ENCODE assay signal across 27 mouse cellular contexts in genomic region chr3:156929677-156930440, GRCm38 (mm10).
A peak's percentile ranks its signal among the peaks of the same experiment; 100 is the strongest.
DNase-seq lines count a peak whose midpoint lies in the region; ATAC-seq and TF ChIP-seq lines count a peak whose summit lies in the region.
"Had no signal": no experiment of that assay in that cellular context is flagged by ENCODE, and none has a peak within 500 bp of the region (broad histone marks: within the 10 kb centered on the region; RNA-seq: fewer than 3 reads in every experiment).

No protein-coding gene starts in this region.

- peak in 1 of 2 experiments; percentile 72 for DNase-seq in cerebellum, adult 2 months
- no peak for DNase-seq in cerebellum, adult 11 months
- no peak for DNase-seq in lung, embryonic 14.5 days
- no peak for DNase-seq in lung, adult 18-20 months
- peak; percentile 68 for DNase-seq in retina, postnatal 1 day
- no peak for DNase-seq in frontal cortex, postnatal 10 days (ENCODE audit: low spot score in 2 of 2)
- DNase-seq: adrenal gland, postnatal 10 days; adrenal gland, postnatal 36 days; B cell, adult 2 months; cerebellum, adult 8-10 months; forebrain, postnatal 0 days; gastrocnemius, postnatal 25 days; heart, adult 18-20 months; heart, postnatal 10 days; heart, postnatal 4 days had no signal

- ATAC-seq in lung, embryonic 14.5 days (ENCODE audit: insufficient read depth): 0 out of 2 replicates have a peak, but pooled peaks have one; percentile 33
- ATAC-seq: forebrain, embryonic 14.5 days; hindbrain, postnatal 0 days; inflammation-experienced regulatory T-cells, adult 6 months; intestine, embryonic 16.5 days; Patski had no signal

- peak overlapping the region; percentile 67 for H3K27ac ChIP-seq in cerebellum, adult 2 months (ENCODE audit: insufficient read depth, low read length)
- H3K27ac ChIP-seq in lung, embryonic 14.5 days (ENCODE audit: low read depth): no peak overlapping the region
- H3K27ac ChIP-seq: embryonic facial prominence, embryonic 12.5 days; embryonic facial prominence, embryonic 15.5 days; heart, embryonic 15.5 days; hindbrain, embryonic 14.5 days; hindbrain, postnatal 0 days had no signal

- 24% methylated on average over 2 of the region's 2 CpGs for WGBS in cerebellum, adult 2 months
- WGBS in lung, embryonic 14.5 days: 67% methylated on average over 2 of the region's 2 CpGs

- no peak overlapping the region for H3K4me3 ChIP-seq in cerebellum, adult 2 months (replicated peaks; ENCODE audit: insufficient read depth, low read depth, low read length)
- H3K4me3 ChIP-seq in lung, embryonic 14.5 days (ENCODE audit: low read depth, low read length): no peak overlapping the region
- H3K4me3 ChIP-seq: embryonic facial prominence, embryonic 12.5 days; embryonic facial prominence, embryonic 15.5 days; heart, embryonic 12.5 days; heart, embryonic 15.5 days had no signal

- TF ChIP-seq CTCF in cerebellum, adult 2 months (IDR thresholded peaks at IDR 0.05; ENCODE audit: borderline replicate concordance, insufficient read depth, low read depth, low read length): no peak
- TF ChIP-seq CTCF in lung, embryonic 14.5 days (IDR thresholded peaks at IDR 0.05; ENCODE audit: low read depth): no peak

- H3K9ac ChIP-seq in lung, embryonic 14.5 days: no peak overlapping the region
- H3K9ac ChIP-seq: embryonic facial prominence, embryonic 12.5 days; embryonic facial prominence, embryonic 15.5 days; forebrain, postnatal 0 days; heart, embryonic 12.5 days; heart, embryonic 15.5 days; hindbrain, embryonic 14.5 days had no signal

- no peak overlapping the region for H3K4me2 ChIP-seq in lung, embryonic 14.5 days
- H3K4me2 ChIP-seq: embryonic facial prominence, embryonic 12.5 days; embryonic facial prominence, embryonic 15.5 days; heart, embryonic 12.5 days; heart, embryonic 15.5 days; hindbrain, embryonic 14.5 days had no signal

- no peaks in the 10 kb centered on the region for H3K9me3 ChIP-seq in lung, embryonic 14.5 days (ENCODE audit: low read depth, low read length)
- H3K9me3 ChIP-seq: embryonic facial prominence, embryonic 12.5 days; embryonic facial prominence, embryonic 15.5 days; heart, embryonic 12.5 days; heart, embryonic 15.5 days had no signal

- no peak for TF ChIP-seq POLR2A in cerebellum, adult 2 months (IDR thresholded peaks at IDR 0.05; ENCODE audit: borderline replicate concordance, insufficient read depth, low read length)

- H3K4me1 ChIP-seq in cerebellum, adult 2 months (ENCODE audit: control insufficient read depth, insufficient read depth, low read length): peaks cover 50% of the 10 kb centered on the region
- H3K4me1 ChIP-seq in lung, embryonic 14.5 days (ENCODE audit: insufficient read depth): no peaks in the 10 kb centered on the region; the same call in 1 of the 2 replicates
- H3K4me1 ChIP-seq: embryonic facial prominence, embryonic 12.5 days; heart, embryonic 15.5 days had no signal

- no peaks in the 10 kb centered on the region for H3K36me3 ChIP-seq in lung, embryonic 14.5 days (ENCODE audit: insufficient read depth)
- H3K36me3 ChIP-seq: embryonic facial prominence, embryonic 12.5 days; embryonic facial prominence, embryonic 15.5 days; G1E; heart, embryonic 12.5 days; heart, embryonic 15.5 days had no signal

- no peaks in the 10 kb centered on the region for H3K27me3 ChIP-seq in cerebellum, adult 2 months (ENCODE audit: control insufficient read depth, insufficient read depth, low read length)
- H3K27me3 ChIP-seq in lung, embryonic 14.5 days (ENCODE audit: insufficient read depth, low read length): no peaks in the 10 kb centered on the region
- H3K27me3 ChIP-seq: CH12.LX; embryonic facial prominence, embryonic 12.5 days; embryonic facial prominence, embryonic 15.5 days; heart, embryonic 12.5 days; heart, embryonic 15.5 days; Patski had no signal
